Mouse (Mus musculus): ENCODE measurements around the gene Nepn. TPM values are rescaled to one million over a fixed set of nuclear protein-coding genes. Genes with fewer than 3 reads are reported as not detected.
"Not testable (repeated sequence)": the region's sequence is repeated elsewhere in the genome, so short reads cannot be mapped to it uniquely, and the experiment has no call there.

The Nepn gene
- 0.62 and 1.2 TPM in 2 replicates for polyA plus RNA-seq (2012; rRNA removed)

- no peak for DNase-seq (ENCODE audit: low read depth)
Measured at GRCm38 (mm10) chr10:52388922-52389430, at the start of gene Nepn. Nepn (plus strand) TSS chr10:52388972.

GRCm38 (mm10) chr10:52343324-52343723 lies 45.4 kb upstream of the Nepn start:
- DNase-seq (ENCODE audit: low read depth): not testable (repeated sequence)

GRCm38 (mm10) chr10:52353184-52353583 lies 35.6 kb upstream of the Nepn start:
- no peak for DNase-seq (ENCODE audit: low read depth)

- no peak for DNase-seq (ENCODE audit: low read depth)
Measured at GRCm38 (mm10) chr10:52358467-52358866, 30.3 kb upstream of the Nepn start, which contains the start of gene Gm26741. Gm26741 (plus strand) TSS chr10:52358767.

GRCm38 (mm10) chr10:52360241-52360735 lies 28.5 kb upstream of the Nepn start:
- DNase-seq (ENCODE audit: low read depth): no peak

- DNase-seq (ENCODE audit: low read depth): no peak
Measured at GRCm38 (mm10) chr10:52360862-52361609, 27.7 kb upstream of the Nepn start.

GRCm38 (mm10) chr10:52368376-52368775 lies 20.4 kb upstream of the Nepn start:
- DNase-seq (ENCODE audit: low read depth): no peak

- DNase-seq (ENCODE audit: low read depth): no peak
Measured at GRCm38 (mm10) chr10:52373834-52374233, 14.9 kb upstream of the Nepn start.

- no peak for DNase-seq (ENCODE audit: low read depth)
Measured at GRCm38 (mm10) chr10:52374651-52375050, 14.1 kb upstream of the Nepn start.

- no peak for DNase-seq (ENCODE audit: low read depth)
Measured at GRCm38 (mm10) chr10:52376422-52376821, 12.3 kb upstream of the Nepn start.

GRCm38 (mm10) chr10:52377813-52378212 lies 11.0 kb upstream of the Nepn start:
- no peak for DNase-seq (ENCODE audit: low read depth)

GRCm38 (mm10) chr10:52381321-52381801 lies 7.4 kb upstream of the Nepn start:
- no peak for DNase-seq (ENCODE audit: low read depth)

GRCm38 (mm10) chr10:52381845-52382591 lies 6.8 kb upstream of the Nepn start, which contains the start of gene Gopc:
Gopc (minus strand) TSS chr10:52382124.
- DNase-seq (ENCODE audit: low read depth): peak; percentile 75

GRCm38 (mm10) chr10:52383022-52383421 lies 5.8 kb upstream of the Nepn start:
- DNase-seq (ENCODE audit: low read depth): peak; percentile 88

- no peak for DNase-seq (ENCODE audit: low read depth)
Measured at GRCm38 (mm10) chr10:52383522-52383921, 5.2 kb upstream of the Nepn start.

GRCm38 (mm10) chr10:52384823-52385610 lies 3.8 kb upstream of the Nepn start:
- DNase-seq (ENCODE audit: low read depth): peak; percentile 41

- DNase-seq (ENCODE audit: low read depth): no peak
Measured at GRCm38 (mm10) chr10:52387192-52387591, 1.6 kb upstream of the Nepn start.

GRCm38 (mm10) chr10:52389438-52389837 lies 666 bp downstream of the Nepn start:
- DNase-seq (ENCODE audit: low read depth): no peak

- DNase-seq (ENCODE audit: low read depth): no peak
Measured at GRCm38 (mm10) chr10:52391208-52391607, 2.4 kb downstream of the Nepn start.

GRCm38 (mm10) chr10:52396647-52397046 lies 7.9 kb downstream of the Nepn start:
- DNase-seq (ENCODE audit: low read depth): no peak

GRCm38 (mm10) chr10:52398715-52399114 lies 9.9 kb downstream of the Nepn start:
- DNase-seq (ENCODE audit: low read depth): no peak
